Comparison of ENCODE assay signal across 25 mouse cellular contexts in genomic region chr11:82297895-82298294, GRCm38 (mm10). TPM values are rescaled to one million over a fixed set of nuclear protein-coding genes. Genes with fewer than 3 reads are reported as not detected.
"Had no signal": no experiment of that assay in that cellular context is flagged by ENCODE, and none has a peak within 500 bp of the region (broad histone marks: within the 10 kb centered on the region; RNA-seq: fewer than 3 reads in every experiment).

No protein-coding gene starts in this region.

- ATAC-seq: hindbrain, postnatal 0 days; intestine, embryonic 16.5 days had no signal

- DNase-seq: gastrocnemius, postnatal 14 days; gastrocnemius, postnatal 36 days; heart, adult 11 months; heart, adult 2 months; heart, postnatal 14 days; heart, postnatal 36 days; kidney, adult 11 months; kidney, adult 2 months; kidney, adult 9 months; kidney, postnatal 14 days; kidney, postnatal 36 days; layer of hippocampus, adult 9-11 months; liver; liver, embryonic 13.5 days had no signal

RNA-seq across cellular contexts. Expression of gene Ccl1, which starts 7.6 kb away (rescaled TPM):
- total RNA-seq: gastrocnemius, adult 18-20 months; gastrocnemius, adult 8-10 months; gastrocnemius, postnatal 14 days; gastrocnemius, postnatal 36 days; heart, adult 2 months; heart, postnatal 14 days; heart, postnatal 36 days; hematopoietic stem cell, adult 5-6 weeks; hindbrain, postnatal 0 days; layer of hippocampus, adult 18-20 months; layer of hippocampus, adult 8-10 months; layer of hippocampus, postnatal 25 days; left cerebral cortex, adult 2 months; left cerebral cortex, postnatal 14 days; left cerebral cortex, postnatal 36 days had no signal
